Mouse (Mus musculus) lung, postnatal 0 days (tissue): ENCODE measurements around the gene Dapl1. TPM values are rescaled to one million over a fixed set of nuclear protein-coding genes. Genes with fewer than 3 reads are reported as not detected.

ENCODE experiments used
- ATAC-seq: fragments of 200-750 bp; cut with Nextera tagmentation; 2 replicates; pipeline ENCODE4 v1.8.0; 2017; ENCODE audit warnings: moderate library complexity
- DNase-seq: peaks from one replicate; pipeline ENCODE4 v3.0.0-alpha.2; 2016; ENCODE audit warnings: low spot score
- H3K27ac ChIP-seq: fragments of 300-500 bp; sonication (generic); 2 replicates; pipeline ENCODE4 v1.5.1; 2014; ENCODE audit warnings: antibody characterized with exemption, mild to moderate bottlenecking, low read length, mixed read lengths
- H3K27me3 ChIP-seq: fragments of 300-500 bp; sonication (generic); replicated peaks from 2 replicates; pipeline ENCODE4 v1.6.1; 2014; ENCODE audit warnings: low read length, mixed read lengths; ENCODE audit not compliant: insufficient read depth
- H3K36me3 ChIP-seq: fragments of 300-500 bp; sonication (generic); 2 replicates; pipeline ENCODE4 v1.6.1; 2014; ENCODE audit warnings: low read length, mixed read lengths; ENCODE audit not compliant: insufficient read depth
- H3K4me1 ChIP-seq: fragments of 300-500 bp; sonication (generic); 2 replicates; pipeline ENCODE4 v1.6.1; 2014; ENCODE audit warnings: antibody characterized with exemption, low read depth, low read length, mixed read lengths; ENCODE audit not compliant: insufficient read depth
- H3K4me2 ChIP-seq: fragments of 300-500 bp; sonication (generic); replicated peaks from 2 replicates; pipeline ENCODE4 v1.6.1; 2014; ENCODE audit warnings: low read depth, mild to moderate bottlenecking, low read length, moderate library complexity, mixed read lengths
- H3K4me3 ChIP-seq: fragments of 300-500 bp; sonication (generic); 2 replicates; pipeline ENCODE4 v1.5.1; 2014; ENCODE audit warnings: low read depth, low read length
- H3K9ac ChIP-seq: fragments of 300-500 bp; sonication (generic); replicated peaks from 2 replicates; pipeline ENCODE4 v1.6.1; 2014; ENCODE audit warnings: low read depth, mild to moderate bottlenecking
- H3K9me3 ChIP-seq: fragments of 300-500 bp; sonication (generic); 2 replicates; pipeline ENCODE4 v1.6.1; 2016; ENCODE audit warnings: low read length, mixed read lengths
- CTCF ChIP-seq: IDR thresholded peaks from 2 replicates; pipeline ENCODE4 v1.5.1; 2016; ENCODE audit warnings: antibody characterized with exemption, mild to moderate bottlenecking
- EP300 ChIP-seq: IDR thresholded peaks from 2 replicates; pipeline ENCODE4 v1.6.1; 2016; ENCODE audit warnings: antibody characterized with exemption, mild to moderate bottlenecking, control low read depth
- WGBS: fragments of 180-500 bp; shearing (Covaris S2); extraction: QIAGEN DNeasy Blood & Tissue Kit; methylation state at CpG from one replicate; pipeline ENCODE4 v1.1.7; 2014; 5-methylcytosine and 5-hydroxymethylcytosine counted together
- polyA plus RNA-seq: library from polyadenylated mRNA; unstranded; fragments of >200 nt; fragmentation: Nextera tagmentation; extraction: Ambion mirVana; gene quantifications from 2 replicates; pipeline ENCODE4 v1.2.1, GENCODE M21; 2015

Dapl1 gene
- polyA plus RNA-seq, 1 experiment from 2014 or later: 1.8 TPM

DNA sequence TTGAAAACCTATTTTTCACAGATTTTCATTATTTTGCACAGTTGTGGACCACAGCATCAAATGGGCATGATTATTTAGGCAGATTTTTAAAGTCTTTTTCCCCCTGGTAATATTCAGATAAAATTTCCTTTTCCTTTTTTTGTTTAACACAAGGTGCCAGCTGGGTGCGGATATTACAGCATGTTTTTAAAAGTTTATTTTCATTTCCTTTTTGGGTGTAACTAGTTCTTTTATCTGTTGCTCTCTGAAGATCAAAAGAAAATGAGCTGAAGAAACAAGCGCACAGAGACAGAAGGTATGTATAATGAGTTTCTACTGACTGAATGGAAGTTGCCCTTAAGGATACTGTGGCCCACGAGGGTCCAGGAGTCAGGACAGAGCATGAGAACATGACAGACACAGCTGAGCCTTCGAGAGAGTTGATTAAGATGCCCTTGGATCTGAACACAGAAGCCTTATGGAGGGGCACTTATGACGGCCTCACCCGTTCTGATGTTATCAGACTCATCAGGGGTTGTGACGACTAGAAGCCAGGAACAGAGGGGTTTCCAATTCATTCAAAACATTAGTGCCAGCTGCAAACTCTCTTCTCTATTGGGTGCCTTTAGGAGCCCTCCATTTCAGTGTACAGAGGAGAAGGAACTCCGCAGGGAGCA, 14.7 kb upstream of the Dapl1 start:
- WGBS: 45% methylated on average over 8 of the region's 8 CpGs
- H3K27ac ChIP-seq: peak overlapping the region; percentile 82

DNA sequence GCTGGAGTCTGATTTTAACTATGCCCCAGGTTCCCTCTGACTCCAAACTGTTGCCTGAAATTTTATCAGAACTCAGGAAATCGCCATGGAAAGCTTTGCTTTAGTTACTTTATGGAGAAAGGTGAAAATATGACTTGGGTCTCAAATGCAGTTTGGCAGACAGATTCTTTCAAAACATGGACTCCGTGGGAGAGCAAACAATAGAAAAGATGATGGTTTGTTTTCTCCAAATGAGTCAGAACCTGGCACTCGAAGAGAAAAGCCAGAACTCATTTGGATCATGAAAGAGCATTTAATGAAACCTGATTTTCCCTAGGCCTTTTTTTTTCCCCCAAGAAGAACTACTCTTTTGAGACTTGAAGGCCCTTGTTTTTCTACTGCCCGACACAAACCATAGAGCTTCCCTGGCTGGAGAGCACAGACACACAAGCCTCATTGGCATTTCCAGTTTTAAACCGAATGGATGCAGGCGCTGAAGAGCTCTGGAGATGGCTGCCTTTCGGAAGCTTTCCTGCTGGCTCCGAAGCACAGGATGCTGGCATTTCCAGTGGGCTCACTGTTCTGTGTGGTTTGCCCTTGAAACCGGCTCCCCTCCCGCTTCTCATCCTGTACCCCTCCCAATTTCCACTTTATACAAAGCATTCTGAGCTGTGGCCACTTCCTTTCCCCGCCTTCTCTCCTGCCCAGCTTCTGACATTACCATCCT, 14.0 kb upstream of the Dapl1 start:
- Histone ChIP-seq H3K36me3 (no peaks in the 10 kb centered on the region), H3K4me2 (no peak overlapping the region), H3K27ac (peak overlapping the region; percentile 82), H3K27me3 (no peaks in the 10 kb centered on the region), H3K4me3 (no peak overlapping the region), H3K9ac (no peak overlapping the region), H3K9me3 (no peaks in the 10 kb centered on the region), H3K4me1 (peaks cover 5% of the 10 kb centered on the region; the same call in 1 of the 2 replicates)
- 43% methylated on average over 11 of the region's 11 CpGs for WGBS
- peak; percentile 53; the same call in 1 of the 2 replicates for TF ChIP-seq EP300
- no peak for TF ChIP-seq CTCF
- DNase-seq: peak; percentile 70
- peak; percentile 82 for ATAC-seq

More for the DNA sequence above, 14.7 kb upstream of the Dapl1 start:
- H3K9ac ChIP-seq: no peak overlapping the region
- no peaks in the 10 kb centered on the region for H3K9me3 ChIP-seq
- peaks cover 5% of the 10 kb centered on the region; the same call in 1 of the 2 replicates for H3K4me1 ChIP-seq
- TF ChIP-seq CTCF: no peak
- peak; percentile 58 for TF ChIP-seq EP300
- H3K4me3 ChIP-seq: no peak overlapping the region
- no peak overlapping the region for H3K4me2 ChIP-seq
- H3K27me3 ChIP-seq: no peaks in the 10 kb centered on the region
- peak; percentile 28 for DNase-seq
- ATAC-seq: 0 out of 2 replicates have a peak, but pooled peaks have one; percentile 11
- H3K36me3 ChIP-seq: no peaks in the 10 kb centered on the region

DNA sequence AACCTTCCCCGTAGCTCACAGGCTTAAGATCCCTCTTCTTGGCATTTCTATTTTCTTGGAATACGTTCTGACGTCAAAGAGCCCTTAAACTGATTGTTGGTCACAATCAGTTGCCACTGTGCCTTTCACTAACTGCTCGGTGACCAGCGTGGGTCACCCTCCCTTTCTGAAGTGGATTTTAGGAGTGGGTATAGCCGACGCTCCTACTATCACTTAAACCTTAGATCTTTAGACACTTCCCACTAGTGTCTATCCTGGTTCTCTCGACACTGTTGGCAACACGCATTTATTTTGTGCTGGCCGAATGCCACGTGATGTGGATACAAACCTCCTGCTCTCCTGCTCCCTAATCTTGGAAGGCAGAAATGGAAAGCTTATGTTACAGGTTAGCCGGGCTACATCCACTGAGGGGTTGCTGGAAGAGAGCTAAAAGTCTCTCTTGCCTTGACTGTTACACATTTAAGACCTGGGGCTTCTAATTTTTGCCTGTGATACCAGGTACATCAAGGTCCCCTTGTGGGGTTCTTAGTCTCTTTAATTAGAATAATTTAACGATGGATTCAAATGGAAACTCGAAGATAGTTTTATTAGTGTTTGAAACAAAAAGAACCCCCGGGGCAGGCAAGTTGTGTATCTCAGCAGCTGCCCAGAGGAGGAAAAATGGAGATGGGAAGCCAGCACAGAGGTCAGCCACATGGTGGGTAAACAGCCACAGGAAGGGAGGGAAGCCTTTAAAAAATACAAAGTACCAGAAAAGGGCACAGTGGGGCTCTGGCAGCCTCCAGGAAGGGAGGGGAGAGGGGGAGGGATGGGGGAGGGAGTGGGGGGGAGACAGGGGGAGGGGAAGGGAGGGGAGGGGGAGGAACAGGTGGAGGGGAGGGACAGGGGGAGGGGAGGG, 13.2 kb upstream of the Dapl1 start:
- DNase-seq (peak; percentile 42), ATAC-seq (peak; percentile 59)
- 0 out of 2 replicates have a peak overlapping the region, but pooled peaks have one; percentile 5 for H3K4me2 ChIP-seq
- H3K27me3 ChIP-seq: no peaks in the 10 kb centered on the region
- H3K27ac ChIP-seq: peak overlapping the region; percentile 82
- TF ChIP-seq EP300: no peak
- TF ChIP-seq CTCF: no peak
- no peaks in the 10 kb centered on the region for H3K36me3 ChIP-seq
- H3K4me3 ChIP-seq: no peak overlapping the region
- WGBS: 29% methylated on average over 15 of the region's 15 CpGs
- H3K9me3 ChIP-seq: no peaks in the 10 kb centered on the region
- no peak overlapping the region for H3K9ac ChIP-seq
- H3K4me1 ChIP-seq: peaks cover 5% of the 10 kb centered on the region; the same call in 1 of the 2 replicates

DNA sequence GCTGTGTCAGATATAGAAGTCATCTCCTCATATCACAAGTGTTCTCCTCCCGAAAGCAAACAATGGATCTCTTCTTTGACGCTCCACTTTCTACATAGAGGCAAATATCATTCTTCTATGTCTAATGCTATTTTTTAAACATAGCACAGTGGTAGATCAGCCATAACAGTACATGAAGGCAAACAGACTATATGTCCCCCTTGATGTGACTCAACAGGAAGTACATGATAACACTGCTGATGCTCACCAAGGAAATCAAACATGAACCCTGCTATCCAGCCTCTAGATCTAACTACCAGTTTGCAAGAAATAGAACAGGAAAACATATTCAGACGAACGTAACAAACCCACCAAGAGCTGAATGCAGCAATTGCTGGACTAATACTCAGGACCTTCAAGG, 10.1 kb upstream of the Dapl1 start:
- H3K4me2 ChIP-seq: no peak overlapping the region
- WGBS: 74% methylated on average over 4 of the region's 4 CpGs
- no peak overlapping the region for H3K4me3 ChIP-seq
- H3K27ac ChIP-seq: no peak overlapping the region
- no peaks in the 10 kb centered on the region for H3K27me3 ChIP-seq
- peaks cover 5% of the 10 kb centered on the region; the same call in 1 of the 2 replicates for H3K4me1 ChIP-seq
- TF ChIP-seq EP300 (no peak), CTCF (no peak)
- no peak overlapping the region for H3K9ac ChIP-seq
- ATAC-seq (no peak), DNase-seq (no peak)
- H3K9me3 ChIP-seq: no peaks in the 10 kb centered on the region
- no peaks in the 10 kb centered on the region for H3K36me3 ChIP-seq

DNA sequence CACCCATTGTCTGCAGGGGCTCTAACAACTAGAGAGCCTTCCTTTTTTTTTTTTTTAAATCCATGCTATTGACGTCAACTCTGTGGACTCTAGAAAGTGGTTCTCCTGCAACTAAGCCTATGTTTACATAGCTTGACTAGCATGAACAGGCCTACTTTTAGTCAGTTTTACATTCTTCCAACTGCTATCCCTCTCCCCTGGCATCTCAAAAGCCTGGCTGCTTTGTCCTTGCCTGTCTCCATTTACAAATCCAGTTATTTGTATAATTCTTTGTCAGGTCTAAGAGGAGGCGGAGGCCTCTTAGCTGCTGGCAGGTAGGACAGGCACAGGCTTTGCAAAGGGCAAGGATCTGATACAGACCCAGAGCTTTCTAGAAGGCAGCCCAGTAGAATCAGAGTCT, 627 bp downstream of the Dapl1 start:
- Histone ChIP-seq H3K27me3 (no peaks in the 10 kb centered on the region), H3K27ac (no peak overlapping the region), H3K4me2 (no peak overlapping the region), H3K9ac (no peak overlapping the region), H3K9me3 (no peaks in the 10 kb centered on the region), H3K4me3 (no peak overlapping the region), H3K4me1 (peaks cover 6% of the 10 kb centered on the region; the same call in 1 of the 2 replicates), H3K36me3 (no peaks in the 10 kb centered on the region)
- DNase-seq (peak; percentile 53), ATAC-seq (peak; percentile 80)
- no peak for TF ChIP-seq CTCF
- no peak for TF ChIP-seq EP300
- 48% methylated on average over 2 of the region's 2 CpGs for WGBS

DNA sequence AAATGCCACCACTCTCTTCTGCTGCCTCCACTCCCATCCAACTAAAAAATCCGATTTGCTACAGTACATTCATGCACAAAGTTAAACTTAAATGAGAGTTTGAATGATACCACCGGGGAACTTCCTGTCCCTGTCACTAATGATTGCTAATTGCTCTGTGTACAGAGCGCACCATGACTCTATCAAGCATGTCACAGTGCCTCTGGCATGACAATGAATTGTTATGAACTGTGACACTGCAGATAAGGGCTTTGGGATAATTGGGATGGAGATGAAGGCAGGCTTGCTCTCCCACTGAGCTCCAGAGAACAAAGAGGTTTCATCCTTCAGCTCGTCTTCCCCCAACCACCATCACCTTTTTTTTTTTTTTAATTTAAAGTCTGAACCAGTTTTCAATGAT, 1.2 kb downstream of the Dapl1 start:
- Histone ChIP-seq H3K4me3 (no peak overlapping the region), H3K4me1 (peaks cover 6% of the 10 kb centered on the region; the same call in 1 of the 2 replicates), H3K9me3 (no peaks in the 10 kb centered on the region), H3K36me3 (no peaks in the 10 kb centered on the region), H3K9ac (no peak overlapping the region), H3K4me2 (no peak overlapping the region), H3K27me3 (no peaks in the 10 kb centered on the region), H3K27ac (no peak overlapping the region)
- ATAC-seq (no peak), DNase-seq (no peak)
- WGBS: 37% methylated on average over 4 of the region's 4 CpGs
- TF ChIP-seq EP300: no peak
- no peak for TF ChIP-seq CTCF
